Comparison of ENCODE assay signal across 30 mouse cellular contexts in genomic region chr4:126545016-126545415, GRCm38 (mm10).
"Had no signal": no experiment of that assay in that cellular context is flagged by ENCODE, and none has a peak within 500 bp of the region (broad histone marks: within the 10 kb centered on the region; RNA-seq: fewer than 3 reads in every experiment).

No protein-coding gene starts in this region.

- DNase-seq: left cerebral cortex, postnatal 4 days; liver; liver, embryonic 13.5 days; liver, postnatal 0 days; lung, adult 18-20 months; lung, adult 2 months; lung, embryonic 14.5 days; lung, postnatal 10 days; lung, postnatal 14 days; lung, postnatal 36 days; lung, postnatal 4 days; midbrain, embryonic 14.5 days had no signal

- H3K9me3 ChIP-seq: limb, embryonic 10.5 days; limb, embryonic 12.5 days; limb, embryonic 13.5 days; limb, embryonic 15.5 days; liver, embryonic 12.5 days; liver, embryonic 13.5 days; liver, embryonic 15.5 days; lung, embryonic 15.5 days; midbrain, embryonic 10.5 days; midbrain, embryonic 12.5 days; midbrain, embryonic 13.5 days; midbrain, embryonic 15.5 days; neural tube, embryonic 12.5 days had no signal

- H3K4me2 ChIP-seq: limb, embryonic 12.5 days; limb, embryonic 13.5 days; limb, embryonic 15.5 days; liver, embryonic 11.5 days; liver, embryonic 12.5 days; liver, embryonic 13.5 days; liver, embryonic 15.5 days; lung, embryonic 14.5 days; lung, embryonic 15.5 days; midbrain, embryonic 11.5 days; midbrain, embryonic 12.5 days; midbrain, embryonic 13.5 days; midbrain, embryonic 15.5 days; neural tube, embryonic 12.5 days had no signal

- H3K9ac ChIP-seq: limb, embryonic 12.5 days; limb, embryonic 13.5 days; limb, embryonic 15.5 days; liver, embryonic 12.5 days; liver, embryonic 13.5 days; liver, embryonic 14.5 days; liver, embryonic 15.5 days; liver, postnatal 0 days; lung, embryonic 14.5 days; lung, embryonic 15.5 days; midbrain, embryonic 12.5 days; midbrain, embryonic 13.5 days; midbrain, embryonic 15.5 days; neural tube, embryonic 12.5 days had no signal

- H3K4me3 ChIP-seq: limb, embryonic 10.5 days; limb, embryonic 12.5 days; limb, embryonic 13.5 days; limb, embryonic 15.5 days; liver, embryonic 12.5 days; liver, embryonic 13.5 days; liver, embryonic 15.5 days; lung, embryonic 15.5 days; megakaryocyte, embryonic 14.5 days; midbrain, embryonic 10.5 days; midbrain, embryonic 12.5 days; midbrain, embryonic 13.5 days; midbrain, embryonic 15.5 days; myocyte; neural tube, embryonic 12.5 days had no signal

- H3K27me3 ChIP-seq: limb, embryonic 12.5 days; limb, embryonic 13.5 days; limb, embryonic 15.5 days; liver, embryonic 12.5 days; liver, embryonic 13.5 days; liver, embryonic 15.5 days; lung, embryonic 15.5 days; midbrain, embryonic 12.5 days; midbrain, embryonic 13.5 days; midbrain, embryonic 15.5 days; neural tube, embryonic 12.5 days had no signal

- H3K36me3 ChIP-seq: limb, embryonic 10.5 days; limb, embryonic 12.5 days; limb, embryonic 13.5 days; limb, embryonic 15.5 days; liver, embryonic 12.5 days; liver, embryonic 13.5 days; liver, embryonic 15.5 days; lung, embryonic 15.5 days; midbrain, embryonic 10.5 days; midbrain, embryonic 12.5 days; midbrain, embryonic 13.5 days; midbrain, embryonic 15.5 days; neural tube, embryonic 12.5 days had no signal

- H3K27ac ChIP-seq: limb, embryonic 10.5 days; limb, embryonic 12.5 days; limb, embryonic 13.5 days; limb, embryonic 15.5 days; liver, embryonic 12.5 days; liver, embryonic 13.5 days; liver, embryonic 14.5 days; liver, embryonic 15.5 days; lung, embryonic 15.5 days; macrophage; midbrain, embryonic 10.5 days; midbrain, embryonic 12.5 days; midbrain, embryonic 13.5 days; midbrain, embryonic 15.5 days; neural tube, embryonic 12.5 days had no signal

- H3K4me1 ChIP-seq: limb, embryonic 10.5 days; limb, embryonic 12.5 days; limb, embryonic 13.5 days; limb, embryonic 15.5 days; liver, embryonic 12.5 days; liver, embryonic 13.5 days; liver, embryonic 15.5 days; lung, embryonic 15.5 days; midbrain, embryonic 12.5 days; midbrain, embryonic 15.5 days; neural tube, embryonic 12.5 days had no signal
